Comparison of ENCODE assay signal across 8 mouse cellular contexts in genomic region chr2:26408515-26409356, GRCm38 (mm10). TPM values are rescaled to one million over a fixed set of nuclear protein-coding genes. Genes with fewer than 3 reads are reported as not detected.
DNase-seq lines count a peak whose midpoint lies in the region; ATAC-seq and TF ChIP-seq lines count a peak whose summit lies in the region.

TSS of gene Inpp5e (minus strand) at chr2:26409203.

- peak within 1 kb of the TSS; percentile 97 for H3K27ac ChIP-seq in gastrocnemius, adult 2 months
- peak within 1 kb of the TSS; percentile 84 for H3K27ac ChIP-seq in hindbrain, postnatal 0 days
- peak within 1 kb of the TSS; percentile 94 for H3K27ac ChIP-seq in left cerebral cortex, adult 2 months

- no peaks in the 10 kb centered on the region for H3K9me3 ChIP-seq in hindbrain, postnatal 0 days (ENCODE audit: low read length)

- DNase-seq in WW6 (ENCODE audit: low read depth, low spot score), result peak; percentile 80
- peak; percentile 99 for DNase-seq in cerebellum, postnatal 4 days (ENCODE audit: low spot score in 2 of 2)
- DNase-seq in gastrocnemius, adult 2 months, result peak; percentile 98
- peak; percentile 96 for DNase-seq in hindbrain, postnatal 0 days (ENCODE audit: low spot score)
- peak; percentile 96 to 99 for DNase-seq in left cerebral cortex, adult 2 months (ENCODE audit: extremely low spot score in 1 of 2, low spot score in 2 of 2)
- peak; percentile 97 to 98 for DNase-seq in right cerebral cortex, adult 2 months (ENCODE audit: low spot score in 2 of 2)
- peak; percentile 98 for DNase-seq in urinary bladder, postnatal 14 days (ENCODE audit: low spot score)

- intact Hi-C loops in gastrocnemius, adult 2 months (cut with DNase I), result loop anchor here (5.0 kb wide), 1 partner anchor 34 kb away; no protein-coding TSS in a partner anchor
- intact Hi-C loops in left cerebral cortex, adult 2 months (cut with DNase I), result loop anchor here (5.0 kb wide), 1 partner anchor 154 kb away; no protein-coding TSS in a partner anchor

- H3K4me1 ChIP-seq in hindbrain, postnatal 0 days (ENCODE audit: insufficient read depth, low read length), result peaks cover 35% of the 10 kb centered on the region

- ATAC-seq in hindbrain, postnatal 0 days, result peak; percentile 96
- ATAC-seq in megakaryocyte, adult 5-6 weeks (ENCODE audit: poor library complexity, severe bottlenecking), result peak; percentile 99

- H3K36me3 ChIP-seq in hindbrain, postnatal 0 days (ENCODE audit: insufficient read depth, low read length), result peaks cover 24% of the 10 kb centered on the region

- peak within 1 kb of the TSS; percentile 98 for H3K4me2 ChIP-seq in hindbrain, postnatal 0 days (ENCODE audit: low read depth, low read length)

- peak within 1 kb of the TSS; percentile 80 for H3K9ac ChIP-seq in hindbrain, postnatal 0 days (replicated peaks; ENCODE audit: low read length)

- H3K27me3 ChIP-seq in hindbrain, postnatal 0 days (ENCODE audit: insufficient read depth, low read length), result no peaks in the 10 kb centered on the region

- under 1% methylated on average over 51 of the region's 57 CpGs for WGBS in hindbrain, postnatal 0 days

- peak within 1 kb of the TSS; percentile 93 for H3K4me3 ChIP-seq in gastrocnemius, adult 2 months
- H3K4me3 ChIP-seq in hindbrain, postnatal 0 days (ENCODE audit: low read length), result peak within 1 kb of the TSS; percentile 79
- H3K4me3 ChIP-seq in left cerebral cortex, adult 2 months, result peak within 1 kb of the TSS; percentile 94

- peak; percentile 98; the same call in 1 of the 2 replicates for TF ChIP-seq CTCF in gastrocnemius, adult 2 months (IDR thresholded peaks at IDR 0.05)
- peak; percentile 87 for TF ChIP-seq CTCF in hindbrain, postnatal 0 days (IDR thresholded peaks at IDR 0.05; ENCODE audit: low read depth)
- peak; percentile 96 for TF ChIP-seq CTCF in left cerebral cortex, adult 2 months (IDR thresholded peaks at IDR 0.05)

RNA-seq across cellular contexts. Expression of gene Inpp5e, which starts in this region (rescaled TPM):
- 1 to 10 TPM; 7.9 to 9.3 TPM for total RNA-seq in gastrocnemius, adult 2 months (2021)
- 30.2 and 40.6 TPM in 2 replicates for total RNA-seq in hindbrain, postnatal 0 days (2014; rRNA removed)
- polyA plus RNA-seq in hindbrain, postnatal 0 days (2015; fragmentation: Nextera tagmentation; extraction: Ambion mirVana), result 16.3 and 17.3 TPM in 2 replicates
- 10 to 100 TPM; 28.1 to 28.2 TPM for total RNA-seq in left cerebral cortex, adult 2 months (2021)
- 13.2 and 17.0 TPM in 2 replicates for total RNA-seq in megakaryocyte, adult 5-6 weeks (2015)
- 7.8 and 10.4 TPM in 2 replicates for total RNA-seq in megakaryocyte, adult 5-6 weeks (2017)

Comparison
In these comparisons a context has a peak if more than half of its experiments do, and no peak if none do; other contexts are left out.
1. Peak in every context shown above with its lines: DNase-seq, ATAC-seq, H3K4me3 ChIP-seq and H3K27ac ChIP-seq.